Mouse (Mus musculus) midbrain, embryonic 13.5 days (tissue): Measurements from ENCODE around the gene Ubr2. TPM values are rescaled to one million over a fixed set of nuclear protein-coding genes. Genes with fewer than 3 reads are reported as not detected.

ENCODE experiments used
- ATAC-seq: fragments of 200-750 bp; cut with Nextera tagmentation; 2 replicates; pipeline ENCODE4 v1.8.0; 2017; ENCODE audit warnings: mild to moderate bottlenecking, moderate TSS enrichment, moderate library complexity
- H3K27ac ChIP-seq: fragments of 300-500 bp; sonication (generic); 2 replicates; pipeline ENCODE4 v1.5.1; 2015; ENCODE audit warnings: inconsistent platforms, mild to moderate bottlenecking, moderate library complexity
- H3K27me3 ChIP-seq: fragments of 300-500 bp; sonication (generic); 2 replicates; pipeline ENCODE4 v1.6.1; 2015; ENCODE audit warnings: mild to moderate bottlenecking, inconsistent platforms
- H3K36me3 ChIP-seq: fragments of 300-500 bp; sonication (generic); 2 replicates; pipeline ENCODE4 v1.6.1; 2015; ENCODE audit warnings: mild to moderate bottlenecking, inconsistent platforms
- H3K4me1 ChIP-seq: fragments of 300-500 bp; sonication (generic); replicated peaks from 2 replicates; pipeline ENCODE4 v1.6.1; 2015; ENCODE audit warnings: inconsistent platforms
- H3K4me2 ChIP-seq: fragments of 300-500 bp; sonication (generic); replicated peaks from 2 replicates; pipeline ENCODE4 v1.6.1; 2015; ENCODE audit warnings: moderate library complexity, mild to moderate bottlenecking, inconsistent platforms
- H3K4me3 ChIP-seq: fragments of 300-500 bp; sonication (generic); replicated peaks from 2 replicates; pipeline ENCODE4 v1.5.1; 2015; ENCODE audit warnings: mild to moderate bottlenecking, inconsistent platforms
- H3K9ac ChIP-seq: fragments of 300-500 bp; sonication (generic); replicated peaks from 2 replicates; pipeline ENCODE4 v1.6.1; 2015; ENCODE audit warnings: mild to moderate bottlenecking, inconsistent platforms
- H3K9me3 ChIP-seq: fragments of 300-500 bp; sonication (generic); 2 replicates; pipeline ENCODE4 v1.6.1; 2016; ENCODE audit warnings: mild to moderate bottlenecking, inconsistent platforms
- WGBS: fragments of 180-500 bp; shearing (Covaris S2); methylation state at CpG from one replicate; pipeline ENCODE4 v1.1.7; 2015; 5-methylcytosine and 5-hydroxymethylcytosine counted together
- polyA plus RNA-seq: library from polyadenylated mRNA; unstranded; fragments of >200 nt; fragmentation: Nextera tagmentation; extraction: Ambion mirVana; gene quantifications from 2 replicates; pipeline ENCODE4 v1.2.1, GENCODE M21; 2015

Ubr2 gene
- polyA plus RNA-seq, 1 experiment from 2014 or later, result 18.0 TPM

DNA sequence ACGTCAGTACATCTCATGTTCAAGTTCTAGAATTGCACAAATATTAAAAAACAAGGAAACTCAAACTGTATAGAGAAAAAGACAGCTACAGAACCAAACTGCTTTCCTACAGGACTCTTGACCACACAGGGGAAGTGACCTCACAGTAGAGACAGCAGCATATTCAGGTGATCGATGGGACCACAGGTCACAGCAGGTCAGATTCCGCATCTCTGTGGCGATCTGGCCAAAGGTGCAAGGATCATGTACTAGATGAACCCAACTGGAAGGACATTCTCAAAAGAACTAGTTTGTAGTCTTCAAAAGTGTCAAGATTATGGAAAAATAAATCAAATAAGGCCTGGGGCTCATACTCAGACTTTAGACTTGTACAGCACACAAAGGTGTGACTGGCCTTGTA, 11.5 kb downstream of the Ubr2 start:
- H3K4me1 ChIP-seq, result no peaks in the 10 kb centered on the region
- WGBS, result 97% methylated on average over 4 of the region's 4 CpGs
- no peaks in the 10 kb centered on the region for H3K9me3 ChIP-seq
- no peak overlapping the region for H3K4me2 ChIP-seq
- no peak overlapping the region for H3K9ac ChIP-seq
- H3K27me3 ChIP-seq, result no peaks in the 10 kb centered on the region
- H3K4me3 ChIP-seq, result no peak overlapping the region
- H3K27ac ChIP-seq, result no peak overlapping the region
- peaks cover 42% of the 10 kb centered on the region for H3K36me3 ChIP-seq
- ATAC-seq, result no peak

DNA sequence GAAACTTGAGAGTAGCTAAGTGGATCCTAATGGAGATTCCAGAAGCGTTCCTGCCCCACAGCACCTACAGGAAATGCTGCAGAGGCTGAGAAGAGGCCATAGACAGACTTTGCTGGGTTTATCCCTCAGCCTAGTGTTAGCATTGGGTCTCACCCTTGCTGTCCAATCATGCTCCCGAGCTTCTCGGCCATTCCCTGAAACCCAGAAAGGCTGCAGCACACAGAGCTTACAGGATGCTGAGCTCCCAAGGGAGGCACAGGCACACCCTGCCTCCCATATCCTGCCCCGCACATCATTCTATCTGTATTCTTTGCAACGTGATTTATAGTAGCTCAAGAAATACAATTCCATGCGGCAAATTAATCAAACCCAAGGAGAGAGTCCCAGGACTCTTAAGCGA, 13.9 kb downstream of the Ubr2 start:
- Histone ChIP-seq H3K9ac (no peak overlapping the region), H3K4me3 (no peak overlapping the region), H3K9me3 (no peaks in the 10 kb centered on the region), H3K4me2 (no peak overlapping the region), H3K27me3 (no peaks in the 10 kb centered on the region), H3K4me1 (no peaks in the 10 kb centered on the region), H3K27ac (no peak overlapping the region), H3K36me3 (peaks cover 59% of the 10 kb centered on the region)
- WGBS, result 87% methylated on average over 7 of the region's 7 CpGs
- ATAC-seq, result no peak

DNA sequence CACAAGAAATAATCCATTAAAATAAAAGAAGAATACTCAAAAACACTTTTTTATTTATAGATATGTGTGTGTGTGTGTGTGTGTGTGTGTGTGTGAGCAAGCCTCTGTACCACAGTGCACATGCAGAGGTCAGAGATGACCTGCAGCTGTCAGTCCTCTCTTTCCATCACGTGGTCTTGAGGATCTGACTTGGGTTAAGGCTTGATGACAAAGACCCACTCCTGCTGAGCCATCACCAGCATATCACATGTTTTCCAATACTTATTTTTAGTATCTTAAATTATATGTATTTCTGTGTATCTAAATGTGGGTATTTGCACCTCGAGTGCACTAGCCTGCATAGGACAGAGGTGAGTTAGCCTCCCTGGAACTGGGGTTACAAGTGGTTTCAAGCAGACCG, 14.7 kb downstream of the Ubr2 start:
- H3K4me2 ChIP-seq, result no peak overlapping the region
- no peaks in the 10 kb centered on the region for H3K27me3 ChIP-seq
- H3K9me3 ChIP-seq, result no peaks in the 10 kb centered on the region
- H3K9ac ChIP-seq, result no peak overlapping the region
- H3K27ac ChIP-seq, result no peak overlapping the region
- no peak overlapping the region for H3K4me3 ChIP-seq
- peaks cover 66% of the 10 kb centered on the region for H3K36me3 ChIP-seq
- H3K4me1 ChIP-seq, result no peaks in the 10 kb centered on the region
- WGBS, result 75% methylated on average over 3 of the region's 3 CpGs
- no peak for ATAC-seq

DNA sequence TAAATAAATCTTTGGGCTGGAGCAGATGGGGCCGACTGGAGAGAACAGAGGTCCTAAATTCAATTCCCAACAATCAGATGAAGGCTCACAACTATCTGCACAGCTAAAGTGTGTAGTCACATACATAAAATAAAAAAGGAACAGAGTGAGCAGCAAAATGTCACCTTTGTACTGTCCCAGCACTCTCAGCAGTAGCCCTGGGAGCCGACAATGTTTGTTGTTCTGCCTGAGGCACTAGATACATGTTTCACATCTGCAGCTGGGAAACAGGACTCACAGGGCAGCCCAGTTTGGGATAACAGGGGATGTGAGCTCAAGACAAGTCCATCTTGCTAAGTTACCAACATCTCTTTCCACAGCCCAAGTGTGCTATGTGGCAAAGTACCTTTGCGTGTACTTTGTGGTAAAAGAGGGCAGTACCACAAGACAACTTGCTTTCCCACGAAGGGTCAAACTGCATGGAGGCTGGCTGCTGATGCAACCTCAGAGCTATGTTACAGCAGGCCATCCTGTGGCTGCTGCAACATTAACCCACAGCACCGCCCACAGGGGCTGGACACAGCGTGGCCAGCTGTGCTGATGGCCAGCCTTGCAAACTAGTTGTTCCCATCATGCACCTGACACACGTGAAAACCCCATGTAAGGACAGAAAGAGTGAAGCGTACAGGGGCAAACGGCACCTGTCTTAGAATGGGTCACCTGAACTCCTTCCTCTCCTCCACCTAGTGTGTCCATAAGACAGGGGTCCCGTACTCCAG, 15.5 kb downstream of the Ubr2 start:
- H3K27me3 ChIP-seq, result no peaks in the 10 kb centered on the region
- H3K4me1 ChIP-seq, result no peaks in the 10 kb centered on the region
- no peak for ATAC-seq
- peaks cover 66% of the 10 kb centered on the region for H3K36me3 ChIP-seq
- no peak overlapping the region for H3K9ac ChIP-seq
- 88% methylated on average over 10 of the region's 10 CpGs for WGBS
- no peak overlapping the region for H3K4me3 ChIP-seq
- H3K4me2 ChIP-seq, result no peak overlapping the region
- H3K27ac ChIP-seq, result no peak overlapping the region
- no peaks in the 10 kb centered on the region for H3K9me3 ChIP-seq

DNA sequence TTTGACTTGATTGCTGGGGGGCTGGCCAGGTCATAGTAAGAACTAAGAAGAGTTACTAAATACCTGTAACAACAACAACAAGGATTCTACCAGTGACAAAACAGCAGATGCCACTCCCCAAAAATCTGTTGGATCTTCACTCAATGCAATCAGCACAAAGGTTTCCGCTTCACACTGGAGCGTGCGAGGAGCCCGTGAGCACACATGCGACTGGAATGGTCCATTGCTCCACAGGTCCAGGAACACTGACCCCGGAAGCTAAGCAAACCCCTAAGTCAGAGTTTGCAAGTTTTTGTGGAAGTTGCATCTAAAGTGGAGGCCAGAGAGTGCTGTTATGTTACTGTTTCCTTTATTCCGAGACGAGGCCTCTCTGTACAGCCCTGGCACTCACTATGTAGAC, 16.7 kb downstream of the Ubr2 start:
- H3K27me3 ChIP-seq, result no peaks in the 10 kb centered on the region
- no peak for ATAC-seq
- H3K27ac ChIP-seq, result no peak overlapping the region
- H3K4me3 ChIP-seq, result no peak overlapping the region
- H3K4me1 ChIP-seq, result no peaks in the 10 kb centered on the region
- 95% methylated on average over 8 of the region's 8 CpGs for WGBS
- no peaks in the 10 kb centered on the region for H3K9me3 ChIP-seq
- no peak overlapping the region for H3K9ac ChIP-seq
- peaks cover 65% of the 10 kb centered on the region for H3K36me3 ChIP-seq
- H3K4me2 ChIP-seq, result no peak overlapping the region

DNA sequence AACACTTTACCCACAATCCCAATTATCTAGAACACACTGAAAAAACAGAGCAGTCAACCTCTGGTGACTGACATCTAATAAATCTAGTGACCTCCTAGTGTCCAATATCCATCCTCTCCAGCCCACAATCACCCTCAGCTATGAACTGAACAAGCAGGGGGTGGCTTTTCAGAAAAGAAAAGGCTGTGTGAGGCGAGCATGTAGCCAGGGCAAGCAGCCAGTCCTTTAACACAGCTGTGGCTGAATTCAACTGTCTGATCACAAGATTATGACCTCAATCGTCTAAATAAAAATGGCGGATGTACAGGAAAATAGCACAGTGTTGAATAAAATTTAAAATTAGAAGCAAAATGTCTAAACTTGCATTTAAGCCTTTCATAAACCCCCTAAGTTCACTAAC, 22.7 kb downstream of the Ubr2 start:
- no peak overlapping the region for H3K9ac ChIP-seq
- H3K27me3 ChIP-seq, result no peaks in the 10 kb centered on the region
- no peak overlapping the region for H3K27ac ChIP-seq
- peaks cover 93% of the 10 kb centered on the region for H3K36me3 ChIP-seq
- H3K4me1 ChIP-seq, result no peaks in the 10 kb centered on the region
- H3K9me3 ChIP-seq, result no peaks in the 10 kb centered on the region
- no peak overlapping the region for H3K4me3 ChIP-seq
- H3K4me2 ChIP-seq, result no peak overlapping the region
- WGBS, result 88% methylated on average over 3 of the region's 3 CpGs
- no peak for ATAC-seq

DNA sequence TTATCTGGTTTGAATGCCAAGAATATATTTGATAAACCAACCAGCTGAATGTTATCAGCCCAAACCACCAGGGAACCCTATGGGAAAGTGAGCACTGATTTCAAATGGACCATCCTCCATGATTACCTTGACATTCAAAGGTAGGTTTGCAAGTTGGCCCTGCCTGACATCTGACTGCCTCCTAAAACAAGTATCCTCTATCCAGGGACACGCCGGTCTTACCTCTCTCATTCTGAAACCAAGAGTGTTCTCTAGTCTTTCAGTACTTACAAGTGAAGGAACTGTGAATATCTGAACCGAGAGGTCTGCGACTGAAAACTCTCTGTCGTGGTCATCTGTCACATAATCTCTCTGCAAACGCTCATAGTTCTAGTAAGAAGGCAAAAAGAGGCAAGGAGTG, 30.3 kb downstream of the Ubr2 start:
- Histone ChIP-seq H3K36me3 (peaks cover 94% of the 10 kb centered on the region), H3K27me3 (no peaks in the 10 kb centered on the region), H3K9me3 (no peaks in the 10 kb centered on the region), H3K4me1 (no peaks in the 10 kb centered on the region), H3K4me3 (no peak overlapping the region), H3K4me2 (no peak overlapping the region), H3K9ac (no peak overlapping the region), H3K27ac (no peak overlapping the region)
- WGBS, result 94% methylated on average over 6 of the region's 6 CpGs
- no peak for ATAC-seq

DNA sequence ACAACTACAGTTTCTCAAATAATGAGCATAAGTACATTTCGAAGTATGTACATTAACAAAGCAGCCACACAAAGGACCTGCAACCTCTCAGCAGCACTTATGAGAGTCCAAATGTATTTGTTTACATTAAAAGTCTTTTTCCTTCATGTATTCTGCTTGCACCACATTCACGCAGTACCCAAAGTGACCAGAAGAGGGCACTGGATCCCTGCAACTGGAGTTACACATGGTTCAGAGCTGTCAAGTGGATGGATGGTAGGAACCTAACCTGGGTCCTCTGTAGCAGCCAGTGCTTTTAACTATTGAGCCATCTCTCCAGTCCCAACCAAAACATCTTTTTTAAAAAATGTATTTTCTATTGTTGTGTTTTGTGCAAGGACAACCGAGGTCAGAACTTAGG, 35.2 kb downstream of the Ubr2 start:
- no peak overlapping the region for H3K27ac ChIP-seq
- no peaks in the 10 kb centered on the region for H3K4me1 ChIP-seq
- H3K4me2 ChIP-seq, result no peak overlapping the region
- no peaks in the 10 kb centered on the region for H3K27me3 ChIP-seq
- peaks cover 97% of the 10 kb centered on the region for H3K36me3 ChIP-seq
- no peaks in the 10 kb centered on the region for H3K9me3 ChIP-seq
- WGBS, result 71% methylated on average over 3 of the region's 3 CpGs
- no peak overlapping the region for H3K4me3 ChIP-seq
- no peak for ATAC-seq
- H3K9ac ChIP-seq, result no peak overlapping the region

DNA sequence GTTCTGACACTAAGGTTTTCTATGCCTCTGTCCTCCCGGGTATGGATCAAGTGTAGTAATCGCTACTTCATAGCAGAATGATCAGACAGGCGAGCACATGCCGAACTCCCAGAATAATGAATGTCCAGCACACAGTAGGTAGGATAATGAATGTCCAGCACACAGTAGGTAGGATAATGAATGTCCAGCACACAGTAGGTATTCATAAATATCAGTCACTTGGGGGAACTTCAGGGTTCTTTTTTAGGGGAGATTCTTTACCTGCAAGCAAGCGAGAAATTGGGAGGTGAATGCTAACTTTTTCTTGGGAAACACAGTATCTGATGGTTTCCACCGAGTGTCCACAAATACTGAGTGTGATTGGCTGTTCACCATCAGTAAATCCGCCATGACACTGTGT, 37.8 kb downstream of the Ubr2 start:
- Histone ChIP-seq H3K9me3 (no peaks in the 10 kb centered on the region), H3K9ac (no peak overlapping the region), H3K4me3 (no peak overlapping the region), H3K4me2 (no peak overlapping the region), H3K36me3 (peaks cover 95% of the 10 kb centered on the region), H3K27me3 (no peaks in the 10 kb centered on the region), H3K4me1 (no peaks in the 10 kb centered on the region), H3K27ac (no peak overlapping the region)
- 95% methylated on average over 7 of the region's 7 CpGs for WGBS
- no peak for ATAC-seq

DNA sequence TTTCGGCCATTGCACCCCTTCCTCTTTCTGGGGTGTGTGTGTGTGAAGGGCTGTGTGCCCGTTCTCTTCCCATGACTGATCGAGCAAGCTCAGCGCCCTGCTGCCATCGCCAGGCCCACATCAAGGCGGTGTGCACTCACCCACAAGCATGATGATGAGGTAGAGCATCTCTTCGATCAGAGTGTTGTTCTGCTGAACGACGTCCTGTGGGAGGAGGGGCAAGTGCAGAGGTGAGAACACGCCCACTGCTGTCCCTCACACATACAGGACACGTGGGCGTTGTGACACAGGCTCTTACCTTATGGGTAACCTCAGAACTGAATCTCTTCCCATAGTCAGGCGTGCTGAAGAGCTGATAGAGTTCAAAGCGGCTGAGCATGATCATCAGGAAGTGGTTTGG, 43.5 kb downstream of the Ubr2 start:
- no peak overlapping the region for H3K4me3 ChIP-seq
- H3K27me3 ChIP-seq, result no peaks in the 10 kb centered on the region
- H3K27ac ChIP-seq, result no peak overlapping the region
- H3K36me3 ChIP-seq, result peaks cover 96% of the 10 kb centered on the region
- H3K4me1 ChIP-seq, result no peaks in the 10 kb centered on the region
- H3K9me3 ChIP-seq, result no peaks in the 10 kb centered on the region
- H3K4me2 ChIP-seq, result no peak overlapping the region
- no peak overlapping the region for H3K9ac ChIP-seq
- WGBS, result 91% methylated on average over 14 of the region's 14 CpGs
- no peak for ATAC-seq

DNA sequence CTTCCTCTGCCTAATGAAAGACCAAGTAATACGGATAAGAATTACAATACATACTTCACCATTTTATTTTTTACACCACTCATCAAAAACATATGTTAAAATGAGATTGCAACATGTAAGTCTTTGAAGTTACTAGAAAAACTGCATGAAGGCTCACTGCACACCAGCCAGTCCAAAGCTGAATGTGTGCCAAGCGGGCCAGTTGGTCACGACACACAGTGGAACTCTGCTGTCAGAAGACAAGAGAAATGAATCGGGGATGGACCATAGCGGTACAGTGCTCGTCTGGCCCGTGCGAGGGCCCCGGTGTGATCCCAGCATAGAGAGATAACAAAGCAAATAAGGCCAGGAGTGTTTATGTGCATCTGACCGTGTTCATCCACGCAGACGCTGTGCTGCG, 47.2 kb downstream of the Ubr2 start:
- 91% methylated on average over 13 of the region's 13 CpGs for WGBS
- ATAC-seq, result no peak
- Histone ChIP-seq H3K4me2 (no peak overlapping the region), H3K4me3 (no peak overlapping the region), H3K4me1 (no peaks in the 10 kb centered on the region), H3K9me3 (no peaks in the 10 kb centered on the region), H3K27me3 (no peaks in the 10 kb centered on the region), H3K27ac (no peak overlapping the region), H3K9ac (no peak overlapping the region), H3K36me3 (peaks cover 98% of the 10 kb centered on the region)

DNA sequence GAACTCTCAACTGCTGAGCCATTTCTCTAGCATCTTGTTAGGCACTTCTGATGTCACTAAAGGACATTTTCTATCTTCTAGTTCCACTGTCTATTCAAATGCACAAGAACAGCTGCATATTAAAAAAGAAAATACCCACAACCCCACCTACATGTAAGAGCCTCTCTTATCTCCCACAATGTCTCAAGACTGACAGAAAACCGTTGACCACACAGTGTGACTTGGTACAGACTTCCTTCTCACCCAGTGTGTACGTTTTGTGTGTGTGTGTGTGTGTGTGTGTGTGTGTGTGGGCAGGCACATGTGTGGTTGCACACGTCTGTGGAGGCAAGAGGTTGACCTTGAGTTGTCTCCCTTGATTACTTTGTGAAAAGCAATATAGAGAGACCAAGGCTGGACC, 48.2 kb downstream of the Ubr2 start:
- no peaks in the 10 kb centered on the region for H3K4me1 ChIP-seq
- no peak overlapping the region for H3K4me2 ChIP-seq
- no peak for ATAC-seq
- no peaks in the 10 kb centered on the region for H3K9me3 ChIP-seq
- no peaks in the 10 kb centered on the region for H3K27me3 ChIP-seq
- 92% methylated on average over 3 of the region's 3 CpGs for WGBS
- no peak overlapping the region for H3K9ac ChIP-seq
- peaks cover 98% of the 10 kb centered on the region for H3K36me3 ChIP-seq
- no peak overlapping the region for H3K4me3 ChIP-seq
- no peak overlapping the region for H3K27ac ChIP-seq

DNA sequence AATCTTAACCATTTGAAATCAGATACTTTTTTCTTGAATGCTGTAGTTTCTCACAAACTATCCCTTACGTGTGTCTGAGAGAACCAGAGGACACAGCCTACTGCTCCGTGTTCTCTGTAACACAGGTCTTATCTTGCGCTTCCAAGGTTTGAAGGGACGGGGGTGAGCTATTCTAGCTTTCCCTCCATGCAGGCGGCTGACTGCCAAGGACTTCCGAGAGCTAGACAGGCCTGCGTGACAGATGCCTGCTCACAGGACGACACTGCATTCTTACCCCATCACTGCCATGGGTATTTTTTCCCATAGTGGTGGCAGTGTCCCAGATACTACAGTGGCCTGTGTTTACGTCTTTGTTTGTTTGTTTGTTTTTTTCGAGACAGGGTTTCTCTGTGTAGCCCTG, 50.1 kb downstream of the Ubr2 start:
- WGBS, result 93% methylated on average over 10 of the region's 10 CpGs
- no peaks in the 10 kb centered on the region for H3K9me3 ChIP-seq
- no peak for ATAC-seq

More for the DNA sequence above, 50.1 kb downstream of the Ubr2 start:
- no peak overlapping the region for H3K4me2 ChIP-seq
- peaks cover 98% of the 10 kb centered on the region for H3K36me3 ChIP-seq
- no peak overlapping the region for H3K4me3 ChIP-seq
- H3K9ac ChIP-seq, result no peak overlapping the region
- no peaks in the 10 kb centered on the region for H3K4me1 ChIP-seq
- no peaks in the 10 kb centered on the region for H3K27me3 ChIP-seq
- H3K27ac ChIP-seq, result no peak overlapping the region
